Mouse (Mus musculus) heart, adult 2 months (tissue): Measurements from ENCODE around the gene Tmod3. TPM values are rescaled to one million over a fixed set of nuclear protein-coding genes. Genes with fewer than 3 reads are reported as not detected.

Experiments used
- DNase-seq, 2 experiments: peaks; one replicate each; pipeline ENCODE4 v3.0.0; 2021
- H3K27ac ChIP-seq: fragments of 200-600 bp; 2 replicates; pipeline ENCODE4 v1.8.1; 2022
- H3K27me3 ChIP-seq: fragments of 200-500 bp; 2 replicates; pipeline ENCODE4 v1.6.1; 2012; ENCODE audit warnings: mild to moderate bottlenecking, low read length, inconsistent platforms, mixed read lengths; ENCODE audit not compliant: control insufficient read depth, insufficient read depth
- H3K36me3 ChIP-seq: fragments of 200-500 bp; 2 replicates; pipeline ENCODE4 v1.6.1; 2012; ENCODE audit warnings: low read length, inconsistent platforms; ENCODE audit not compliant: control insufficient read depth, insufficient read depth
- H3K4me1 ChIP-seq: fragments of 200-500 bp; 2 replicates; pipeline ENCODE4 v1.6.1; 2011; ENCODE audit warnings: low read length; ENCODE audit not compliant: control insufficient read depth, insufficient read depth
- H3K4me3 ChIP-seq: fragments of 200-600 bp; 2 replicates; pipeline ENCODE4 v1.8.1; 2022
- H3K79me2 ChIP-seq: fragments of 200-500 bp; replicated peaks from 2 replicates; pipeline ENCODE4 v1.6.1; 2012; ENCODE audit warnings: mild to moderate bottlenecking, inconsistent platforms, low read length, moderate library complexity, mixed read lengths; ENCODE audit not compliant: control insufficient read depth, insufficient read depth
- H3K9ac ChIP-seq: fragments of 200-500 bp; 2 replicates; pipeline ENCODE4 v1.6.1; 2012; ENCODE audit warnings: low read depth, mild to moderate bottlenecking, control low read depth, inconsistent platforms, low read length, mixed read lengths
- CTCF ChIP-seq: fragments of 200-600 bp; IDR thresholded peaks from 2 replicates; pipeline ENCODE4 v1.8.1; 2022; ENCODE audit warnings: antibody characterized with exemption, mild to moderate bottlenecking, moderate library complexity
- EP300 ChIP-seq: fragments of 200-500 bp; IDR thresholded peaks from 2 replicates; pipeline ENCODE4 v1.6.1; 2011; ENCODE audit warnings: low read depth, low read length, control low read depth; ENCODE audit not compliant: insufficient read depth
- POLR2A ChIP-seq: fragments of 200-500 bp; IDR thresholded peaks from 2 replicates; pipeline ENCODE4 v1.6.1; 2011; ENCODE audit warnings: mild to moderate bottlenecking, low read depth, low read length, control low read depth; ENCODE audit not compliant: insufficient read depth
- WGBS: fragments of 180-500 bp; shearing (Covaris S2); methylation state at CpG from one replicate; pipeline ENCODE4 v1.1.7; 2018; 5-methylcytosine and 5-hydroxymethylcytosine counted together
- intact Hi-C: fragments of 180-260 bp; cut with DNase I; formaldehyde crosslinking; loops from one replicate; pipeline ENCODE4 v1.15.1; 2025
- polyA plus RNA-seq: library from polyadenylated mRNA; depleted of rRNA; stranded (reverse); fragments of >200 nt; gene quantifications from 2 replicates; pipeline ENCODE4 v1.2.3, GENCODE M21; 2012
- total RNA-seq, 2 experiments: library from RNA; stranded (reverse); gene quantifications; 2 replicates each; pipeline ENCODE4 v1.2.3; 2021

The Tmod3 gene
- total and polyA plus RNA-seq, 3 experiments, result 19.6 to 63.6 (median 50.1) TPM

DNA sequence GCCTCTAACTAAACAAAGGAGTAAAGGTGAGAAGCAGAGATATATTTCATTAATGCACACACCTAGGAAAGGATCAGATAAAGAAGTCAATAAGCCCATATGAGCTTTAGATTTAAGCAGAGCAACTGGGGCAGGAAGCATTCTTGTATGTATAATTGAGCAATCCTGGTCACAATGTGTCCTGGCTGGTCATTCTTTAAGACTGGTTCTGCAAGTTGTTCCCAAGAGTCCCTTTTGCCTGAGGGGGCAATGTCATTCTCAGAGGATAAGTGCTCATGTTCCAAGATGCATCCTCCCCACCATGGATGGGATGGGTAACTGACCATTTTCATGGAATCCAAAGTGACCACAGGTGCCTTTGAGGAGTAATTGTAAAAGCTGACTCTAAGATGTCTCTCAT is 896 bp upstream of the Tmod3 start:
- intact Hi-C loops, result no loop called here
- H3K27ac ChIP-seq, result no peak overlapping the region

DNA sequence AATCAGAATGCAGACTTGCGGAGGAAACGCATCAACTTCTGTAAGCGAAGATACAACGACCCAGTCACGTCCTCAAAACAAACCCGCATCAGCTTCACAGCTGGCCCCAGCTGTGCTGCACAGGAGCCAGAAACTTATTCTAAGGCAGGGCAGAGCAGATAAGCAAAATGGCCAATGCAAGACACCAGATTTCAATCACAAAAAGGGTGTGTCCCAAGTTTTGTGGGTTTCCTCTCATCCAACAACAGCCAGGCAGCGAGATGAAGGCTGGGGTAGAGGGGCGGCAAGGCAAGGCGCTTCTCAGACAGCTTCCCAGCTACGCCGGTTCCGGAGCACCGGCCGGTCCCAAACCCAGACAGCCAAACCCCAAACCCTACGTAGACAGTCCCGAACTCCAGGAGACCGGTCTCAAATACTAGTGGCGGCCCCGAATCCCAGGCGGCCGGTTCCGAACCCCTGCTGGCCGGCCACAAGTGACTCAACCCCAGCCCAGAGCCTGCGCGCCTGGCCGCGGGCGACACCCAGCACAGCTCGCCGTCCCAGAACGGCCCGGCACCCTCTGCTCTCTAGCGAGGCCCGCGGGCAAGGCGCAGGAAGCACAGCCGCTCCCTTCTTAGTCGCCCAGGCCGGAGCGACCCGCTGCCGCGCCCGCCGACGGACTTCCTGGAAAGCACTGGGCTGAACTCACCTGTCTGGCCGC is 495 bp downstream of the Tmod3 start:
- Histone ChIP-seq H3K9ac (peak overlapping the region; percentile 90), H3K79me2 (peaks cover 5% of the 10 kb centered on the region), H3K36me3 (peaks cover 18% of the 10 kb centered on the region), H3K4me3 (peak overlapping the region; percentile 76), H3K4me1 (peaks cover 15% of the 10 kb centered on the region), H3K27me3 (no peaks in the 10 kb centered on the region), H3K27ac (peak overlapping the region; percentile 99)
- peak; percentile 75 to 78 for DNase-seq
- intact Hi-C loops, result loop anchor here (1.0 kb wide), 1 partner anchor 36 kb away; no protein-coding TSS in a partner anchor
- TF ChIP-seq CTCF, result peak; percentile 21
- no peak for TF ChIP-seq EP300
- under 1% methylated on average over 47 of the region's 47 CpGs for WGBS

More for the DNA sequence above, 896 bp upstream of the Tmod3 start:
- Histone ChIP-seq H3K4me3 (no peak overlapping the region), H3K27me3 (no peaks in the 10 kb centered on the region), H3K4me1 (peaks cover 11% of the 10 kb centered on the region), H3K9ac (no peak overlapping the region), H3K36me3 (peaks cover 15% of the 10 kb centered on the region), H3K79me2 (peaks cover 2% of the 10 kb centered on the region; the same call in 1 of the 2 replicates)
- no peak for DNase-seq
- no peak for TF ChIP-seq CTCF
- no peak for TF ChIP-seq EP300
- TF ChIP-seq POLR2A, result no peak

DNA sequence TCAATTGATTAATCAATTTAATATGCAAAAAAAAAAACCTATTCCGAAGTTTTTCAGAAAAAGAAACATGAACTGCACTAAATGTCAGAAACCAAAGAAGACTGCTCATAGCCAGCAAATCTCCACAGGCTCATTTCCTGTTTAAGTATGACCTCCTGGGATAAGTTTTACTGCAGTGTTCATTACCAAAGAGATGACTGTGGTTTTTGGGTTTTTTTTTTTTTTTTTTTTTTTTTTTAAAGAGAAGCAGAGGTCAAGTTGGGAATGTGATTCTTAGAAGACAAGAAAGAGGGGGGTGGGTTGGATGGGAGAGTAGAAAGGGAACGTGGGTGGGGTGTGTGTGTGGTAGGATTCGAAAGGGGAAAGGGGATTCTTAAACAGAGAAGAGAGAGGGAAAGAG is 1.1 kb downstream of the Tmod3 start:
- Histone ChIP-seq H3K27ac (peak overlapping the region; percentile 99), H3K9ac (peak overlapping the region; percentile 90), H3K27me3 (no peaks in the 10 kb centered on the region), H3K79me2 (peaks cover 7% of the 10 kb centered on the region), H3K4me1 (peaks cover 17% of the 10 kb centered on the region), H3K36me3 (peaks cover 23% of the 10 kb centered on the region), H3K4me3 (peak overlapping the region; percentile 76)
- intact Hi-C loops, result no loop called here
- TF ChIP-seq CTCF (no peak), POLR2A (no peak), EP300 (no peak)
- no peak for DNase-seq
- WGBS, result 20% methylated on average over 3 of the region's 3 CpGs

DNA sequence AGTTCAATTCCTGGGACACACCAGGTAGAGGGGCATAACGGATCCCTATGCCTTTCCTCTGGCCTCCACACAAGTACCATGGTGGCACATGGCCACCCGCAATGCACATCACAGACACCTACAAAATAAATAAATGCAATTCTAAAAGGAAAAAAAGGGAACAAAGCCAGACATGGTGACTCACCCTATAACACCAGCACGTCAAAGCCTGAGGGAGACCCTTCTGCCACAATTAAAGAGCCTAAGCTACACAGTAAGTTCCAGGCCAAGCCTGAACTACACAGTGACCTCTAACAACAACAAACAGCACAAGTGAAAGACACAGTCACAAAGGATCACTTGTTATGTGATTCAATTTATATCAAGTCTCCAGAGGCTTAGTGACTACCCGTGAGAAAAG is 5.7 kb downstream of the Tmod3 start:
- intact Hi-C loops, result no loop called here
- H3K27ac ChIP-seq, result peak overlapping the region; percentile 38

DNA sequence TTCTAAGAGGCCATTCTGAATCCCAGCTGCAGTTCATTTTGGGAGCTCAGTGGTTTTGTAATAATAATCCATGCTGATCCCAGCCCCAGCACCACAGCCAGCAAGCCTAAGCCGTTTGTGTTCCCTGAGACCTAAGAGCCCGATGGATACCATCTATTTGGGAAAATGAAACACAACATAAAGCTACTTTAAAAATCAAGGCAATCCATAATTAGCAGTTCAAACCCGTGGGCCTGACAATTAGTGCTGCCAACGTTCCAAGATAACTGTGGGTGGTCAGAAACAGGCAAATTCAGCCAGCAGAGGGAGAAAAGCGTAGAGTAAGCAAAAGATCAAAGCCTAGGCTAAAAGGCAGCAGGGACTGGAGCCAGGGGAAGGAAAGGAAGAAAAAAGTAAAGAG is 8.1 kb downstream of the Tmod3 start:
- Histone ChIP-seq H3K36me3 (peaks cover 33% of the 10 kb centered on the region), H3K27ac (peak overlapping the region; percentile 63), H3K4me3 (no peak overlapping the region), H3K9ac (no peak overlapping the region), H3K27me3 (no peaks in the 10 kb centered on the region), H3K79me2 (peaks cover 10% of the 10 kb centered on the region), H3K4me1 (peaks cover 32% of the 10 kb centered on the region)
- DNase-seq, result no peak
- intact Hi-C loops, result no loop called here
- no peak for TF ChIP-seq POLR2A
- no peak for TF ChIP-seq EP300
- TF ChIP-seq CTCF, result peak; percentile 33
- WGBS, result 29% methylated on average over 5 of the region's 5 CpGs

More for the DNA sequence above, 5.7 kb downstream of the Tmod3 start:
- peaks cover 30% of the 10 kb centered on the region for H3K4me1 ChIP-seq
- no peak overlapping the region for H3K9ac ChIP-seq
- peaks cover 11% of the 10 kb centered on the region for H3K79me2 ChIP-seq
- WGBS, result 60% methylated on average over 4 of the region's 4 CpGs
- H3K4me3 ChIP-seq, result peak overlapping the region; percentile 1; the same call in 1 of the 2 replicates
- no peak for TF ChIP-seq EP300
- TF ChIP-seq CTCF, result no peak
- no peak for TF ChIP-seq POLR2A
- DNase-seq, result no peak
- no peaks in the 10 kb centered on the region for H3K27me3 ChIP-seq
- H3K36me3 ChIP-seq, result peaks cover 30% of the 10 kb centered on the region

DNA sequence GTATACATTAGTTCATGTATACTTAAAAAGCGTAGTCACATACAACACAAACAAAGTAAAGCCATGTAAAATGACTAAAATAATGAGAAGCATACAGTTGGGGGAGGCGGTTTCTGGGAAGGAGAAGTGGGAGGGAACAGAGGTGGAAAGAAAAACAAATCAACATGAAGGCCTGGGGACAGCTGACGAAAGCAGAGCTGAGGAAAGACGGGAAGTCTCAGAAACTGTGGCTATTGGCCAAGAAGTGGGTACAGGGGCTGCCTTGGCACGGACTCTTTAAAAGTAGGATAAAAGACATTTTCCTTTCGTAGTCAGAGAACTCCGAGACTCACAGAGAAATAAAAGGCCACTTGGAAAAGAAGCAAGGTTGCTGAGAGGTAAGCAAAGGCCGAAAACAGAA is 10.4 kb downstream of the Tmod3 start:
- no peak overlapping the region for H3K4me3 ChIP-seq
- intact Hi-C loops, result no loop called here
- H3K36me3 ChIP-seq, result peaks cover 38% of the 10 kb centered on the region
- peaks cover 8% of the 10 kb centered on the region for H3K79me2 ChIP-seq
- no peak overlapping the region for H3K9ac ChIP-seq
- 39% methylated on average over 8 of the region's 8 CpGs for WGBS
- TF ChIP-seq POLR2A, result no peak
- TF ChIP-seq EP300, result 0 out of 2 replicates have a peak, but pooled peaks have one; percentile 36
- H3K4me1 ChIP-seq, result peaks cover 27% of the 10 kb centered on the region
- peak in 1 of 2 experiments; percentile 44 for DNase-seq
- peak overlapping the region; percentile 86 for H3K27ac ChIP-seq
- no peaks in the 10 kb centered on the region for H3K27me3 ChIP-seq
